Mouse (Mus musculus) hindbrain, embryonic 11.5 days (tissue): ENCODE measurements around the gene Kcnab1. TPM values are rescaled to one million over a fixed set of nuclear protein-coding genes. Genes with fewer than 3 reads are reported as not detected.

Experiments
- ATAC-seq: fragments of 200-750 bp; cut with Nextera tagmentation; 2 replicates; pipeline ENCODE4 v1.8.0; 2017; ENCODE audit warnings: mild to moderate bottlenecking, moderate TSS enrichment, moderate library complexity; ENCODE audit not compliant: low FRiP score
- DNase-seq: peaks from one replicate; pipeline ENCODE4 v3.0.0-alpha.2; 2015; ENCODE audit warnings: low spot score
- H3K27ac ChIP-seq: fragments of 300-500 bp; sonication (generic); 2 replicates; pipeline ENCODE4 v1.5.1; 2014; ENCODE audit warnings: mild to moderate bottlenecking, low read depth, low read length
- H3K27me3 ChIP-seq: fragments of 300-500 bp; sonication (generic); 2 replicates; pipeline ENCODE4 v1.6.1; 2014; ENCODE audit warnings: mild to moderate bottlenecking, low read length, moderate library complexity, mixed read lengths; ENCODE audit not compliant: control insufficient read depth, insufficient read depth
- H3K36me3 ChIP-seq: fragments of 300-500 bp; sonication (generic); 2 replicates; pipeline ENCODE4 v1.6.1; 2014; ENCODE audit warnings: mild to moderate bottlenecking, low read length, moderate library complexity, mixed read lengths; ENCODE audit not compliant: control insufficient read depth, insufficient read depth
- H3K4me1 ChIP-seq: fragments of 300-500 bp; sonication (generic); replicated peaks from 2 replicates; pipeline ENCODE4 v1.6.1; 2014; ENCODE audit warnings: low read length, mixed read lengths; ENCODE audit not compliant: control insufficient read depth, insufficient read depth
- H3K4me2 ChIP-seq: fragments of 300-500 bp; sonication (generic); replicated peaks from 2 replicates; pipeline ENCODE4 v1.6.1; 2014; ENCODE audit warnings: mild to moderate bottlenecking, low read depth, low read length
- H3K4me3 ChIP-seq: fragments of 300-500 bp; sonication (generic); 2 replicates; pipeline ENCODE4 v1.5.1; 2014; ENCODE audit warnings: low read depth, low read length
- H3K9ac ChIP-seq: fragments of 300-500 bp; sonication (generic); 2 replicates; pipeline ENCODE4 v1.6.1; 2014; ENCODE audit warnings: low read depth, low read length
- H3K9me3 ChIP-seq: fragments of 300-500 bp; sonication (generic); 2 replicates; pipeline ENCODE4 v1.6.1; 2016; ENCODE audit warnings: low read length; ENCODE audit not compliant: control insufficient read depth
- WGBS: fragments of 180-500 bp; shearing (Covaris S2); extraction: QIAGEN DNeasy Blood & Tissue Kit; methylation state at CpG from one replicate; pipeline ENCODE4 v1.1.7; 2014; 5-methylcytosine and 5-hydroxymethylcytosine counted together
- polyA plus RNA-seq: library from polyadenylated mRNA; unstranded; fragments of >200 nt; fragmentation: Nextera tagmentation; extraction: Ambion mirVana; gene quantifications from 2 replicates; pipeline ENCODE4 v1.2.1, GENCODE M21; 2014

Kcnab1 gene
- polyA plus RNA-seq, 1 experiment from 2014 or later, result 5.6 TPM

- 78% methylated on average over 1 of the region's 1 CpGs for WGBS
- no peak overlapping the region for H3K9ac ChIP-seq
Observed at GRCm38 (mm10) chr3:65273317-65273716, 164.1 kb downstream of the Kcnab1 start.

GRCm38 (mm10) chr3:65277777-65278176, 168.6 kb downstream of the Kcnab1 start:
- Histone ChIP-seq H3K27me3 (no peaks in the 10 kb centered on the region), H3K4me2 (no peak overlapping the region), H3K4me1 (no peaks in the 10 kb centered on the region), H3K36me3 (no peaks in the 10 kb centered on the region), H3K27ac (no peak overlapping the region), H3K9ac (no peak overlapping the region), H3K9me3 (no peaks in the 10 kb centered on the region), H3K4me3 (no peak overlapping the region)
- ATAC-seq (no peak), DNase-seq (no peak)
- WGBS, result 87% methylated on average over 10 of the region's 10 CpGs

More at GRCm38 (mm10) chr3:65273317-65273716, 164.1 kb downstream of the Kcnab1 start:
- no peaks in the 10 kb centered on the region for H3K4me1 ChIP-seq
- H3K4me2 ChIP-seq, result no peak overlapping the region
- DNase-seq (no peak), ATAC-seq (no peak)
- H3K27me3 ChIP-seq, result no peaks in the 10 kb centered on the region
- H3K27ac ChIP-seq, result no peak overlapping the region
- H3K4me3 ChIP-seq, result no peak overlapping the region
- no peaks in the 10 kb centered on the region for H3K36me3 ChIP-seq
- no peaks in the 10 kb centered on the region for H3K9me3 ChIP-seq

- no peaks in the 10 kb centered on the region for H3K4me1 ChIP-seq
- no peak overlapping the region for H3K9ac ChIP-seq
- WGBS, result 86% methylated on average over 2 of the region's 2 CpGs
- H3K9me3 ChIP-seq, result no peaks in the 10 kb centered on the region
- no peaks in the 10 kb centered on the region for H3K36me3 ChIP-seq
- no peak overlapping the region for H3K4me2 ChIP-seq
- H3K27ac ChIP-seq, result no peak overlapping the region
- H3K4me3 ChIP-seq, result no peak overlapping the region
- H3K27me3 ChIP-seq, result no peaks in the 10 kb centered on the region
- no peak for ATAC-seq
- DNase-seq, result no peak
Observed at GRCm38 (mm10) chr3:65283366-65283765, 174.2 kb downstream of the Kcnab1 start.

- ATAC-seq (no peak), DNase-seq (no peak)
- no peaks in the 10 kb centered on the region for H3K9me3 ChIP-seq
- no peak overlapping the region for H3K27ac ChIP-seq
- H3K36me3 ChIP-seq, result no peaks in the 10 kb centered on the region
- H3K4me2 ChIP-seq, result no peak overlapping the region
- no peaks in the 10 kb centered on the region for H3K27me3 ChIP-seq
- H3K4me1 ChIP-seq, result no peaks in the 10 kb centered on the region
- 92% methylated on average over 2 of the region's 2 CpGs for WGBS
- no peak overlapping the region for H3K4me3 ChIP-seq
- no peak overlapping the region for H3K9ac ChIP-seq
Observed at GRCm38 (mm10) chr3:65288994-65289393, 179.8 kb downstream of the Kcnab1 start.

DNA sequence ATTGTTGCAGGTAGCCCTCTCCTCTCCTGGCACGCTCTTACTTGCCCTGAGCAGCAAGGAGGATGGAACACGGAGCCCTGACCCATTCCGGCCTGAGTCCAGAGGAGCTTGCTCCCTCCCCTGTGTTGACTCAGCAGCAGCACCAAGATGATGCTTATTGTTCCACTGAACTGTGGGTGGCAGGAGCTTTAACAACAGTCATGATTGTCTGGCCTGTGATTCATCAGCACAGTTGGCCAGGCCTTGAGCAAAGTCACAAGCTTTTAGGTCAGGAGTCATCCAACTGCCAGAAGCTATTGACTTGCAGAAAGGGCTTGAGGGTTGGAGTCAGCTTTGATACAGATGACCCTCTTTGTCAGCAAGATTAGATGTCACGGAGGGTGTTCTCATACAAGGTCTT, 187.8 kb downstream of the Kcnab1 start:
- 29% methylated on average over 4 of the region's 4 CpGs for WGBS
- Histone ChIP-seq H3K36me3 (no peaks in the 10 kb centered on the region), H3K9me3 (no peaks in the 10 kb centered on the region), H3K27ac (no peak overlapping the region), H3K27me3 (no peaks in the 10 kb centered on the region), H3K9ac (no peak overlapping the region), H3K4me2 (no peak overlapping the region), H3K4me3 (no peak overlapping the region), H3K4me1 (no peaks in the 10 kb centered on the region)
- DNase-seq (no peak), ATAC-seq (no peak)

GRCm38 (mm10) chr3:65299205-65299604, 190.0 kb downstream of the Kcnab1 start:
- Histone ChIP-seq H3K27ac (no peak overlapping the region), H3K9me3 (no peaks in the 10 kb centered on the region), H3K4me1 (no peaks in the 10 kb centered on the region), H3K9ac (no peak overlapping the region), H3K36me3 (no peaks in the 10 kb centered on the region), H3K4me2 (no peak overlapping the region), H3K27me3 (no peaks in the 10 kb centered on the region), H3K4me3 (no peak overlapping the region)
- DNase-seq, result no peak
- ATAC-seq, result no peak
- 90% methylated on average over 4 of the region's 4 CpGs for WGBS

GRCm38 (mm10) chr3:65301531-65301930, 192.3 kb downstream of the Kcnab1 start:
- 73% methylated on average over 3 of the region's 3 CpGs for WGBS
- no peaks in the 10 kb centered on the region for H3K36me3 ChIP-seq
- H3K9me3 ChIP-seq, result no peaks in the 10 kb centered on the region
- no peak overlapping the region for H3K4me3 ChIP-seq
- no peak overlapping the region for H3K27ac ChIP-seq
- no peak for DNase-seq
- no peak overlapping the region for H3K9ac ChIP-seq
- ATAC-seq, result no peak
- H3K4me1 ChIP-seq, result no peaks in the 10 kb centered on the region
- no peak overlapping the region for H3K4me2 ChIP-seq
- no peaks in the 10 kb centered on the region for H3K27me3 ChIP-seq

- ATAC-seq, result no peak; the same call in 1 of the 2 replicates
- Histone ChIP-seq H3K36me3 (no peaks in the 10 kb centered on the region), H3K9ac (no peak overlapping the region), H3K4me3 (no peak overlapping the region), H3K9me3 (no peaks in the 10 kb centered on the region), H3K27me3 (no peaks in the 10 kb centered on the region), H3K27ac (no peak overlapping the region), H3K4me1 (no peaks in the 10 kb centered on the region), H3K4me2 (no peak overlapping the region)
- DNase-seq, result peak; percentile 17
- 10% methylated on average over 5 of the region's 5 CpGs for WGBS
Observed at GRCm38 (mm10) chr3:65302559-65302958, 193.4 kb downstream of the Kcnab1 start.

GRCm38 (mm10) chr3:65315837-65316236, 206.7 kb downstream of the Kcnab1 start:
- 74% methylated on average over 6 of the region's 6 CpGs for WGBS
- no peak overlapping the region for H3K4me2 ChIP-seq
- no peak for ATAC-seq
- no peaks in the 10 kb centered on the region for H3K36me3 ChIP-seq
- no peak overlapping the region for H3K27ac ChIP-seq
- H3K9me3 ChIP-seq, result no peaks in the 10 kb centered on the region
- H3K9ac ChIP-seq, result no peak overlapping the region
- H3K27me3 ChIP-seq, result no peaks in the 10 kb centered on the region
- H3K4me1 ChIP-seq, result no peaks in the 10 kb centered on the region
- DNase-seq, result no peak
- H3K4me3 ChIP-seq, result no peak overlapping the region
